Mouse (Mus musculus) layer of hippocampus, postnatal 10 days (tissue): ENCODE data around the gene Cd101. TPM values are rescaled to one million over a fixed set of nuclear protein-coding genes. Genes with fewer than 3 reads are reported as not detected.
A peak's percentile ranks its signal among the peaks of the same experiment; 100 is the strongest.

Experiments used
- DNase-seq, 2 experiments: peaks; one replicate each; pipeline ENCODE4 v3.0.0; 2021; ENCODE audit warnings: low spot score in 2 of 2
- total RNA-seq, 2 experiments: library from RNA; stranded (reverse); gene quantifications; 2 replicates each; pipeline ENCODE4 v1.2.3; 2021

Cd101 gene
- total RNA-seq, 2 experiments from 2014 or later = 0.27 to 0.42 TPM

- DNase-seq = no peak
These were observed 15.3 kb upstream of the Cd101 start for GRCm38 (mm10) chr3:101044686-101045085.

DNA sequence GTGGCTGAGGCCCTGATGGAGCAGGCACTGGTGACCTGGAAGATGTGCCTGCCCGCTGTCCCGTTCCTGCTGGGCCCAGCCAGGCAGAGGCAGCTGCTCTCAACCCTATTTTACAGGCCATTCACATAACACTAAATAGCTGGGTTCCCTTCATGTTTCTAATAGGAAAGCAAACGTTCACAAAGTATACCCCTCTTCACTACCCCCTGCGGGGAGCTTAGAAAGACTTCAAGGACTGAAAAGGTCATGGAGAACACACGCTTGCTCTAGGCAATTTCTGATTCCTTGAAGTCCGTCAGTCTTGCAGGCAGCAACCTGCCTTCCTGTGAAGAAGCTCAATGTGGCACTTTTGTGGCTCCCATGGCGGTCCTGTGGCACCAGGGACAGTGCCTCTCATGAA lies 12.6 kb upstream of the Cd101 start:
- no peak for DNase-seq

GRCm38 (mm10) chr3:101037984-101038545 lies 8.7 kb upstream of the Cd101 start:
- DNase-seq = no peak

GRCm38 (mm10) chr3:101036001-101036400 lies 6.6 kb upstream of the Cd101 start:
- DNase-seq = no peak

- DNase-seq = no peak
These were observed 5.2 kb upstream of the Cd101 start for GRCm38 (mm10) chr3:101034509-101034908.

DNA sequence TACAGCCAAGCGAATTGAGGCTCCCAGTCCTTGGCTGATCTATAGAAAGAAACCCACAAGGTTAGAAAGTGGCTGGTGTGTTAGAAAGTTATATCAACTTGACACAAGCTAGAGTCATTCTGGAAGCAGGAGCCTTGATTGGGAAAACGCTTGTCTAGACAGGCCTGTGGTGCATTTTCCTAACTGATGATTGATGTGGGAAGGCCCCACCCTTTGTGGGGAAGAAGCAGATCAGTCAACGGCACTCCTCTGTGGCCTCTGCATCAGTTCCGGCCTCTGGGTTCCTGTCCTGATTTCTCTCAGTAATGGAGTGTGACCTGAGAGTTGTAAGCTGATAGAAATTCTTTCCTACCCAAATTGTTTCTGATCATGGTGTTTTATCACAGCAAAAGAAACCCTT lies 4.3 kb upstream of the Cd101 start:
- DNase-seq = no peak

DNA sequence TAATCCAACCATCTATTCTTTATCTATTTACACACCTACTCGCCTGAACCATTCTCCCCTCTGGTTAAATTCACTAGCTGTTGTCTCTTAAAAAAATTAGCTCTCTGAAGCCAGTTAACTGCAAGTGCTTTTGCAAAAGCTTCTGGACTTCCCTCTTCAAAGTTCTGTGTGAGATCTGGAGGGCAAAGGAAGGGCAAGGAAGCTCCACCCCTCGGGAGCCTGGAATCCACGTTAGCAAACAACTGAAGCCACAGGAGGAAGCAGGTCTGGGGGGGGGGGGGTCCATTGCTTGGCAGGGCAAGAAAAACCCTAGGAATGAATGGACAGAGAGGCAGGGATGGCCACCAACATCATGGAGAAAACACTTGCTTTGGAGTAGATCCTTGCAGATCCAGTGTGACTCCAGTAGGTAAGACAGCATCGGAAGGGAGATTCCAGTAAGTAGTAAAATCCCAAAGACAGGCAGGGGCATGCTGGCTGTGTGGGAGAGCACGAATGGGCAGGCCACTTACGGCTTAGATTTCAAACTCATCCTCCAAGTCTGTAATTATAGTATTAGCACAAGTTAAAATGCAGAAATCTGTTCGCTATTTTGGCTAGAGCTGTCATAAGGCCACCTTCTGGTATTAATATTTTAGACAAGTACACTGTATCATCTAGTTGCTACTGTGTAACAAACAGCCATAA lies 2.2 kb upstream of the Cd101 start:
- no peak for DNase-seq

DNA sequence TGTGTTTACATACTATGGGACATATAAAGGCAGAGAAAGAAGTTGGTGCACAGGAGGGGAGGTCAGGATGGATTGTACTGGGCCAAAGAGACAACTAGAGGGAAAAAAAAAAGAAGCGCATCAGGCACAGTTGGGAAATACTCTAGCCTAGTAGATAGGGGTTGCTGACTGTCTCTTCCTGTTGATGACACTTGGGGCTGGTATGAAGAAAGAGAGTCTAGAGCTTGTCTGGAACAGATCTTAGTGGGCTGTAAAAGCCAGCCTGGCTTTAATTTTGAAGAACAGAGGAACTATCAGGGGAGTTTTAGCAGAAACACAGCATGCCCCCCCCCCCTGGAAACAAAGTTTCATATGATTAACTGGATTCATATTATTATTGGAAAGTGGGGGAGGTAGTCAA lies 1.3 kb upstream of the Cd101 start:
- DNase-seq = no peak

GRCm38 (mm10) chr3:101026741-101027140 lies 2.6 kb downstream of the Cd101 start:
- no peak for DNase-seq

DNA sequence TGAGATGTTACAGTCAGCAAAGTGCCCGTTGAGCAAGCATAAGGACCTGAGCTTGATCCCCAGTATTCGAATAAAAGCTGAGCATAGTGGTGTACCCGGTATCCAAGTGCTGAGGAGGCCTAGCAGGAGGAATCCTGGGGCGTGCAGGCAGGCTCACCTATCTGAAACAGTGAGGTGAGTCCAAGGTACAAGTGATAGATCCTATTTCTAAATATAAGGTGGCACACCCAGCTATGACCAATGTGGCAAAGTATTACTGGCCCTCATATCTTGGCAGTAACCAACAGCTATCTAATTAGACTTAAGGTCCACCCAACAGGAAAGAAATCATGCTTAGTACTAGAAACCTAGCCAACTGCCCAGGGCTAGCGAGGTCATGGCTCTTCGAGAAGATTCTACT lies 6.4 kb downstream of the Cd101 start:
- no peak for DNase-seq

- DNase-seq = no peak
These were observed 7.8 kb downstream of the Cd101 start for GRCm38 (mm10) chr3:101021481-101022051.

- no peak for DNase-seq
These were observed 8.3 kb downstream of the Cd101 start for GRCm38 (mm10) chr3:101021073-101021472.

- DNase-seq = no peak
These were observed 10.9 kb downstream of the Cd101 start for GRCm38 (mm10) chr3:101018494-101018893.

DNA sequence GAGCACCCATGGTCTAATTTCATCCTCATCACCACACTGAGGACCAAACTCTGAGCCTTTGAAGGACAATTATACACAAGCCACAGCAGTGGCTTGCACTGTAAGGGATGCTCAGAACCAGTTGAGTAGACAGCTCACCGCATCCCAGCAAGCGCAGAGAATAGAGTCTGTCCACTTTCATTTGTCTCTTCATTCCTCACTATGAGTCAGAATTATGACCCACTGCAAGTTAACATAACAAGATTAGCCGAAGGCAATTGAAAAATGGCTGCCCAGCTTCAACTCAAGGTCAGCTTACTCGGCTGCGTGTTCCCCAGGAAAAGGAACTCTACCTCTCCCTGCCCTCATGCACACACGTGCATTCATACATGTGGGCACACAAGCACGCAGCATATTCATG lies 13.3 kb downstream of the Cd101 start:
- DNase-seq = no peak

- no peak for DNase-seq
These were observed 14.1 kb downstream of the Cd101 start for GRCm38 (mm10) chr3:101015254-101015653.

- DNase-seq = no peak
These were observed 15.8 kb downstream of the Cd101 start for GRCm38 (mm10) chr3:101013536-101013935.

GRCm38 (mm10) chr3:101013005-101013404 lies 16.4 kb downstream of the Cd101 start:
- no peak for DNase-seq

DNA sequence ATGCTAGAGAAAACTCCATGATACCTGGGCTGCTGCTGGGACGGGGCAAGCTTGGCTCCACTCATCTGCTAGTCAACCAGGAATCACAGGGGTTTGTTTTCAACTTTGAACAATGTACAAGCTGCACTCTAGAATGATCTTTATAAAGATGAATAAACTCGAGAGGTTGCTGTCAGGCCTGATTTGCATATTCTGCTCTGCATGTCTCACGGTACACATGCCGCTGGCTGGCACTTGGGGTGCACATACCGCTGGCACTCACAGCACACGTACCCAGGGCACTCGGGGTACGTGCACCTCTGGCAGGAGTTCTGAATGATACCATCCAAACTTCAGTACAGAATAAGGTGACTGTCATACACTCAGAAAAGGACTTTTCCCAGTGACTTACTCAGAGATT lies 16.8 kb downstream of the Cd101 start:
- DNase-seq = no peak

- peak; percentile 49 to 52 for DNase-seq
These were observed 17.2 kb downstream of the Cd101 start for GRCm38 (mm10) chr3:101012131-101012571.

DNA sequence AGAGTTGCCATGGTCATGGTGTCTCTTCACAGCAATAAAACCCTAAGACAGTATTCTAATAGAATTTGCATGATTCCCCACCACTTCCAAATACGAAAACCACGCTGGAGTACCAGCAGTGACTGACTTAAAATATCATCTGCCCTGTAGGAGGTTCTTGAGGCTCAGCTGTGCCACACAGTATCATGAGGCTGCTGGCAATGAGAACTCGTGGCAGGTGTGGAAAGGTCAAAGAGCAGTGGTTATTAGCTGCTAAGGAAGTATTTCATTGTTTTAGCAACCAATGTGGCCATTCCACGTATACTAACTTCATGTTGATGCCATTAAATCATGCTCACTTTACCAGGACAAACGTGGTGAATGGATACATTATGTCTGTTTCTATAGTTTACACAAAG lies 18.2 kb downstream of the Cd101 start:
- DNase-seq = no peak

- no peak for DNase-seq
These were observed 18.7 kb downstream of the Cd101 start for GRCm38 (mm10) chr3:101010589-101011202.

DNA sequence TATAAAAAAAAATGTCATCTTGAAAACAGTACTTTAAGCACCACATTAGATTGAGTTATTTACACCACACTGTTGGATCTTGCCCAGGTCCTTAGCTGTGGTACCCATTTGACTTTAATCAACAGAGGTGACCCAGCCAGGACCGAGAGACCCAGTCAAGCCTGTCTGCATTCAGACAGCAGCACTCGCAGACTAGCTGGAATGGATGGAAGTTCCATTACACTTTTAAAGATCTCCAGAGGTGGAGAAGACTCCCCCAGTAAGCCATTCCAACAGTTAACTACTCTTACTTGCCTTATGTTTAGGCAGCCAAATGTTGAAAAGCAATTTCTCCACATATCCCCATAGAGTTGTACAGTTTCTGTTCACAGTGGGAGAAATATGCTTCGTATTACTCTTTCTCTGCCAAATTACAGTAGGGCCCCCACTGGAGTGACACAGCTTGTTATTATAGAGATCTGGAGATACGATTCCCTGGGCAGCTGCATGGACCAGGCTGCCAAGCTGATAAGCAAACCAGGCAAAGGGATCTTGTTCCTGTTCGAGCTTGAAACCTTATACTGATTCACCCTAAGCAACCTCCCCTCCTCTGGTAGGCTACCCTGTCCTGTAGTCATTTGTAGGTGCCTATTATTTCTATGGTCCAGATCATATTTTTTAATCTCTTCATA lies 22.1 kb downstream of the Cd101 start:
- no peak for DNase-seq
